Mouse (Mus musculus): ENCODE measurements around the gene Zfp58. TPM values are rescaled to one million over a fixed set of nuclear protein-coding genes. Genes with fewer than 3 reads are reported as not detected.

The Zfp58 gene
- polyA plus RNA-seq (2012; rRNA removed; ENCODE audit: low replicate concordance): 0.16 TPM in 1 of 2 replicates, not detected in the other

DNA sequence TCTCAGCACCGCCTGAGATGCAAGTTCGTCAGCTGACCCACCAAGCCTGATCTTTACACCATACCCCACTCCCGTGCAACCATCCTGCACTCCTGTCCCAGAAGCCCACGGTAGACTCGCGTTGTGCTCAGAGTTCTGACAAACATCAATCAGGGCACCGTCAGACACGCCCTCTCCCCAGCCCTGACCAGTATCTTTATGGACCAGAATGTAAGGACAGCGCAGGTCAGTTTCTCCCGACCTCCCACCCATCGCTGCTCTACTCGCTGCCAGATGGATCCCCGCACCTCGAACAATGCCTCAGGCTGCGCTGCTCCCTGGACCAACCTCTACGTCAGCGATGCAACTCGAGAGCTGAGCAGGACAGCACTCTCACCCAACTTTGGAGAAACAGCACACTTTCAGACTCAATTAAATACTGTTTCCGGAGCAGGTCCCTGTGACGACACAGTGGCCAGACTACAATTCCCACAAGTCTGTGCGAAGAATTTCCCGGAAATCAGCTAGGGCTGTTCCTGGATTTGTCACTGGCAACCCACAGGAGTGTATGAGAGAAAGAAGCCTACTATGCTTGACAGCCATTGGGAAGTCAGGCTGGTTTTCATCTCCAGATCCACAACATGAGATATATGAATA lies at the start of gene Zfp58:
Gene Zfp58 (minus strand): TSS at position 472 of the 636 bp plus-strand sequence.

DNA sequence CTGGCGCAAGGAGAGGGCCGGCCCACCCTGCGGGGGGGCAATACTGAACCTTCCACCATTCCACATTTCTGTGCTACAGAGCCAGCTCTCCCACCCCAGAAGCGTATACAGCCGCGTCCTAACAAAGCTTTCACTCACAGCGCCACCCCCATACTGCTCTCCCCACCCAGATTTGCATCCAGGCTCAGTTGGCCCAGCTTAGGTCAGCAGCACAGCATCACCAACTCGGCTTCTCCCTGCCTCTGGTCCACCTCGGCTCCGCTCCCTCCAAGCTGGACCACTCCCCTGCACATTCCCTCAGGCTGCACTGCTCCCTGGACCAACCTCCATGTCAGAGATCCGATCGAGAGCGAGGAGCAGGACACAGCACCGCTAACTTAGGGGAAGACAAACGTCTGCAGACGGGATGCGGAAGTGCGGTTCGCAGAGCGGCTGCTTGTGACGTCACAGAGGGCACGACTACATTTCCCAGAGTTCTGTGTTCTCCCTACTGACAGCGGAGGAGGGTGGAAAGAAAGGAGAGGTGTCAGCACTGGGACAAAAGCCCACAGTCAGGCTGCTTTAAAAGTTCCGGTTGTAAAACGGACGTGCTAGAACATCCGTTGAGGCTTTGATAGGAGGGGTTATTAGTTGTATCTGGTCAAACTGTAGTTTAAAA lies 25.5 kb upstream of the Zfp58 start, which contains the start of the genes Gm26965 and Zfp87:
Gene Gm26965 (minus strand): TSS at position 399 of the 658 bp plus-strand sequence.
Gene Zfp87 (minus strand): TSS at position 425 of the 658 bp plus-strand sequence.

DNA sequence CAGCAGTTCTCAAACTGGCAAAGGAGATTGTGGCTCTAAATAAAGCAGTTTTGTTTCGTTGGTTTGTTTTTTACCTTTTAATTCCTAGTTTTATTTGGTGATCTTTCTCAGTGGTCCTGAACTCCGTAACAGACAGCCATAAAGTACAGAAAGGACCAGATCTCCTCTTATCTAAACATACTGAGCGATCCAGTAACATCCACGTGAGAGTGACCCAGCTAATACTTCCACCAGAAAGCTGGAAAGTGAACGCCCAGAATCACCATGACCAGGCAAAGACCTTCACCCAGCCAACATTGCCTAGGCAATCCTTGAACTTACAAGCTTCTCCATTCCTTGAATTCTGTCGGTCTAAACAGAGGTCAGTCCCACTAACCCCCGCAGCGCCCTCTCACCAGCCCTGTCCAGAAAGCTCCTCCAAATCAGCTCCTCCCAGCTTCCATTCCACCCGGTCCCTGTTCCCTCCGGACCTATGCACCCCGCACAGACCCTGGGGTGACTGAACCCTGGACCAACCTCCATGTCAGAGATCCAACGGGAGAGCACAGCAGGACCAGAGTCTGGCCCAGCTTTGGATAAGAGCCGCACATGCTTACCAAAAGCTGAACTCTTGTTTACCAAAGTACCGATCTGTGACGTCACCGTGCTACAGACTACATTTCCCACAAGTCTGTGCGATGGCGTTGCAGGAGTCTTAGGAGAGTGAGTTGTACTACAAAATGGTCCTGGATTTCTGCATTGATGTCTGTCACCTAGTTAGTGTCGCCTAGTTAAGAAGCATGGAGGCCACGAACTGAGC lies 16.5 kb downstream of the Zfp58 start, which contains the start of gene Zfp874b:
Gene Zfp874b (minus strand): TSS at position 634 of the 799 bp plus-strand sequence.

DNA sequence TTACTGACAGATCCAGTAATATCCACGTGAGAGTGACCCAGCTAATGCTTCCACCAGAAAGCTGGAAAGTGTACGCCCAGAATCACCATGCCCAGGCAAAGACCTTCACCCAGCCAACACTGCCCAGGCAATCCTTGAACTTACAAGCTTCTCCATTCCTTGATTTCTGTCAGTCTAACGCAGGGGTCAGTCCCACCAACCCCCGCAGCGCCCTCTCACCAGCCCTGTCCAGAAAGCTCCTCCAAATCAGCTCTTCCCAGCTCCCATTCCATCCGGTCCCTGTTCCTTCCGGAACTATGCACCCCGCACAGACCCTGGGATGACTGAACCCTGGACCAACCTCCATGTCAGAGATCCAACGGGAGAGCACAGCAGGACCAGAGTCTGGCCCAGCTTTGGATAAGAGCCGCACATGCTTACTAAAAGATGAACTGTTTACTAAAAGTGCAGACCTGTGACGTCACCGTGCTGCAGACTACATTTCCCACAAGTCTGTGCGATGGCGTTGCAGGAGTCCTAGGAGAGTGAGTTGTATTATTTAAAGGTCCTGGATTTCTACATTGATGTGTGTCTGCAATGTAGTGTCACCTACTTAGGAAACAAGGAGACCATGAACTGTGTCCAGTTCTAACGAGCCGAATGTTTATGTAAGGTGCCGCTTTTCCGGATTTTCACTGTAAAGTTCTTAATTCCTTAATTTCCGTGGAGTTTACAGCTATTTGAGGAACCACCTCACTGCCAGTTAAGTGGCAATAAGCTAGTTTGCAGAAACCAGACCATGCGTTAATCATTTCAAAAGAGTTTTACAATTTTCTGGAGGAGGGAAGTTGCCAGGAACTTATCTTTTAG lies 49.0 kb downstream of the Zfp58 start, which contains the start of gene Zfp874a:
Gene Zfp874a (minus strand): TSS at position 453 of the 849 bp plus-strand sequence.

Other genes starting within 250 kb of the Zfp58 start
- gene Zfp458, start 222.1 kb downstream of the Zfp58 start, polyA plus RNA-seq (2012; rRNA removed; ENCODE audit: low replicate concordance): 0.05 and 0.07 TPM in 2 replicates
- 0.42 and 0.62 TPM in 2 replicates for gene Zfp457, start 194.1 kb downstream of the Zfp58 start, polyA plus RNA-seq (2012; rRNA removed; ENCODE audit: low replicate concordance)
- gene Zfp595, start 168.0 kb downstream of the Zfp58 start, polyA plus RNA-seq (2012; rRNA removed; ENCODE audit: low replicate concordance): 0.09 and 0.11 TPM in 2 replicates
- not detected in 2 replicates for gene Gm28044, start 140.0 kb downstream of the Zfp58 start, polyA plus RNA-seq (2012; rRNA removed; ENCODE audit: low replicate concordance)
- gene Zfp953, start 139.9 kb downstream of the Zfp58 start, polyA plus RNA-seq (2012; rRNA removed; ENCODE audit: low replicate concordance): 0.02 TPM in 2 replicates
- not detected in 2 replicates for gene Gm28041, start 124.8 kb downstream of the Zfp58 start, polyA plus RNA-seq (2012; rRNA removed; ENCODE audit: low replicate concordance)
- gene Zfp456, start 124.7 kb downstream of the Zfp58 start, polyA plus RNA-seq (2012; rRNA removed; ENCODE audit: low replicate concordance): 0.02 TPM in 1 of 2 replicates, not detected in the other
- not detected in 2 replicates for gene Zfp429, start 100.7 kb downstream of the Zfp58 start, polyA plus RNA-seq (2012; rRNA removed; ENCODE audit: low replicate concordance)
- 0.23 and 0.24 TPM in 2 replicates for gene Zfp459, start 79.1 kb downstream of the Zfp58 start, polyA plus RNA-seq (2012; rRNA removed; ENCODE audit: low replicate concordance)
- gene Zfp874a, start 48.9 kb downstream of the Zfp58 start, polyA plus RNA-seq (2012; rRNA removed; ENCODE audit: low replicate concordance): 0.05 TPM in 1 of 2 replicates, not detected in the other
- gene Zfp874b, start 16.3 kb downstream of the Zfp58 start, polyA plus RNA-seq (2012; rRNA removed; ENCODE audit: low replicate concordance): 0.22 TPM in 1 of 2 replicates, not detected in the other
- gene Gm26965, start 25.6 kb upstream of the Zfp58 start, polyA plus RNA-seq (2012; rRNA removed; ENCODE audit: low replicate concordance): not detected in 2 replicates
- 2.9 and 6.7 TPM in 2 replicates for gene Zfp87, start 25.6 kb upstream of the Zfp58 start, polyA plus RNA-seq (2012; rRNA removed; ENCODE audit: low replicate concordance)
- 0.06 and 0.75 TPM in 2 replicates for gene Zfp748, start 53.3 kb upstream of the Zfp58 start, polyA plus RNA-seq (2012; rRNA removed; ENCODE audit: low replicate concordance)
- 0.04 TPM in 1 of 2 replicates, not detected in the other for gene Zfp729b, start 109.2 kb upstream of the Zfp58 start, polyA plus RNA-seq (2012; rRNA removed; ENCODE audit: low replicate concordance)
- gene Gm49345, start 137.2 kb upstream of the Zfp58 start, polyA plus RNA-seq (2012; rRNA removed; ENCODE audit: low replicate concordance): not detected in 2 replicates
- gene Zfp729a, start 137.2 kb upstream of the Zfp58 start, polyA plus RNA-seq (2012; rRNA removed; ENCODE audit: low replicate concordance): 0.09 and 0.11 TPM in 2 replicates
- gene Zfp738, start 186.5 kb upstream of the Zfp58 start, polyA plus RNA-seq (2012; rRNA removed; ENCODE audit: low replicate concordance): 1.0 and 1.1 TPM in 2 replicates
- gene Zfp65, start 228.6 kb upstream of the Zfp58 start, polyA plus RNA-seq (2012; rRNA removed; ENCODE audit: low replicate concordance): 0.09 and 0.19 TPM in 2 replicates

Data from duodenum, adult 2 months (tissue).